Mouse (Mus musculus) olfactory bulb, adult 2 months (tissue): Measurements from ENCODE around the gene Hist1h2aa.

Experiments used
- CTCF ChIP-seq: fragments of 200-500 bp; IDR thresholded peaks from 2 replicates; pipeline ENCODE4 v1.5.1; 2012; ENCODE audit warnings: low read depth, mild to moderate bottlenecking, low read length, moderate library complexity; ENCODE audit not compliant: insufficient read depth
- POLR2A ChIP-seq: fragments of 200-500 bp; IDR thresholded peaks from 2 replicates; pipeline ENCODE4 v1.6.1; 2012; ENCODE audit warnings: mild to moderate bottlenecking, low read depth, low read length, moderate library complexity; ENCODE audit not compliant: insufficient read depth

DNA sequence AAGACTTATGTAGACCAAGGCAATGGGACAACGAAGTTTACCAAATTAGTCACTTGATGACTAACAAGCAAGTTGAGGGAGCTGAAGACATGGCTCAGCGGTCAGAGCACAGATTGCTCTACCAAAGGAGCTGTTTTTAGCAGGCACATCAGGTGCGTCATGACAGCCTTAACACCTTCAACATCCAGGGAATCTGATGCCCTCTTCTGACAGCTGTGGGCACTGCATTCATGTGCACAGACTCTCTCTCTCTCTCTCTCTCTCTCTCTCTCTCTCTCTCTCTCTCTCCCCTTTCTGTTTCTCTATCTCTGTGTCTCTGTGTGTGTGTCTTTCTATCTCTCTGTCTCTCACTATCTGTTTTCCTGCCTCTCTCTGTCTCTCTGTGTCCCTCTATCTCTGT is 16.7 kb downstream of the Hist1h2aa start:
- TF ChIP-seq CTCF, result no peak
- TF ChIP-seq POLR2A, result no peak
